Mouse (Mus musculus) olfactory bulb, adult 2 months (tissue): ENCODE measurements around the gene Casc3.

Experiments used
- CTCF ChIP-seq: fragments of 200-500 bp; IDR thresholded peaks from 2 replicates; pipeline ENCODE4 v1.5.1; 2012; ENCODE audit warnings: low read depth, mild to moderate bottlenecking, low read length, moderate library complexity; ENCODE audit not compliant: insufficient read depth
- POLR2A ChIP-seq: fragments of 200-500 bp; IDR thresholded peaks from 2 replicates; pipeline ENCODE4 v1.6.1; 2012; ENCODE audit warnings: mild to moderate bottlenecking, low read depth, low read length, moderate library complexity; ENCODE audit not compliant: insufficient read depth

DNA sequence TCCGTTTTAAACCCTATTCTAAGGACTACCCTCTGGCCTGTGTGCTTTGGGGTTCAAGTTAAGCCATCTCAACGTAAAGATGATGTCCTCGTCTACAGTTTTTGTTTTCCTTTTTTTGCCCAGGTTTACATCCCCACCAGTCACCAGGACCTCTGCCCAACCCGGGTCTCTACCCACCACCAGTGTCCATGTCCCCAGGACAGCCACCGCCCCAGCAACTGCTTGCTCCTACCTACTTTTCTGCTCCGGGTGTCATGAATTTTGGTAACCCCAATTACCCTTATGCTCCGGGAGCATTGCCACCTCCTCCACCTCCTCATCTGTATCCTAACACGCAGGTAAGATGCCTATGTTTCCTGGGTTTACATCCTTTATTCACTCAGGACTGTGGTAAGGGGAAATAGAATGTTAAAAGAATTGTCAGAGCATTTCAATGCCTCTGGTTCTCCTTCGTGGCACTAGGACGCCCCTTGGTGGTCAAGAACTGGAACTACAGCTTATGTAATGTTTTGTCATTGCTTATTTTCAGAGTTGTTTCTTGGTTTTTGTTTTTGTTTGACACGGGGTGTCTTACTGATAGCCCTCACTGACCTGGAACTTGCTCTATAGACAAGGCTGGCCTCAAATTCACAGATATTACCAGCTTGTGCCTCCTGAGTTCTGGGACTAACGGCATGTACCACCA lies 24.5 kb downstream of the Casc3 start:
- TF ChIP-seq POLR2A = no peak
- no peak for TF ChIP-seq CTCF
